Mouse (Mus musculus) lung, embryonic 16.5 days (tissue): ENCODE data around the gene Gdi1. TPM values are rescaled to one million over a fixed set of nuclear protein-coding genes. Genes with fewer than 3 reads are reported as not detected.
"Not testable (repeated sequence)": the region's sequence is repeated elsewhere in the genome, so short reads cannot be mapped to it uniquely, and the experiment has no call there.

Experiments used
- ATAC-seq: fragments of 200-750 bp; cut with Nextera tagmentation; 2 replicates; pipeline ENCODE4 v1.8.0; 2017; ENCODE audit warnings: low read depth, mild to moderate bottlenecking, moderate library complexity
- H3K27ac ChIP-seq: fragments of 300-500 bp; sonication (generic); 2 replicates; pipeline ENCODE4 v1.5.1; 2014; ENCODE audit warnings: mild to moderate bottlenecking, control low read depth, low read length
- H3K27me3 ChIP-seq: fragments of 300-500 bp; sonication (generic); 2 replicates; pipeline ENCODE4 v1.6.1; 2014; ENCODE audit warnings: low read depth, low read length, mixed read lengths; ENCODE audit not compliant: control insufficient read depth, insufficient read depth
- H3K36me3 ChIP-seq: fragments of 300-500 bp; sonication (generic); 2 replicates; pipeline ENCODE4 v1.6.1; 2014; ENCODE audit warnings: low read length; ENCODE audit not compliant: control insufficient read depth, insufficient read depth
- H3K4me1 ChIP-seq: fragments of 300-500 bp; sonication (generic); replicated peaks from 2 replicates; pipeline ENCODE4 v1.6.1; 2014; ENCODE audit warnings: low read length, mixed read lengths; ENCODE audit not compliant: control insufficient read depth, insufficient read depth
- H3K4me2 ChIP-seq: fragments of 300-500 bp; sonication (generic); 2 replicates; pipeline ENCODE4 v1.6.1; 2014; ENCODE audit warnings: low read depth, low read length, control low read depth
- H3K4me3 ChIP-seq: fragments of 300-500 bp; sonication (generic); 2 replicates; pipeline ENCODE4 v1.5.1; 2014; ENCODE audit warnings: mild to moderate bottlenecking, low read length, control low read depth
- H3K9ac ChIP-seq: fragments of 300-500 bp; sonication (generic); 2 replicates; pipeline ENCODE4 v1.6.1; 2014; ENCODE audit warnings: low read length, control low read depth
- H3K9me3 ChIP-seq: fragments of 300-500 bp; sonication (generic); 2 replicates; pipeline ENCODE4 v1.6.1; 2016; ENCODE audit warnings: low read length; ENCODE audit not compliant: control insufficient read depth
- WGBS: fragments of 180-500 bp; shearing (Covaris S2); extraction: QIAGEN DNeasy Blood & Tissue Kit; methylation state at CpG from one replicate; pipeline ENCODE4 v1.1.7; 2014; 5-methylcytosine and 5-hydroxymethylcytosine counted together
- polyA plus RNA-seq: library from polyadenylated mRNA; unstranded; fragments of >200 nt; fragmentation: Nextera tagmentation; extraction: Ambion mirVana; gene quantifications from 2 replicates; pipeline ENCODE4 v1.2.1, GENCODE M21; 2015

Gene Gdi1
- polyA plus RNA-seq, 1 experiment from 2014 or later, result 204 TPM

- Histone ChIP-seq H3K27ac (peak within 1 kb of the TSS; percentile 78), H3K9ac (peak within 1 kb of the TSS; percentile 81), H3K27me3 (no peaks in the 10 kb centered on the region), H3K36me3 (peaks cover 12% of the 10 kb centered on the region; the same call in 1 of the 2 replicates), H3K9me3 (no peaks in the 10 kb centered on the region), H3K4me3 (peak within 1 kb of the TSS; percentile 68), H3K4me1 (peaks cover 3% of the 10 kb centered on the region), H3K4me2 (peak within 1 kb of the TSS; percentile 70)
- ATAC-seq, result peak; percentile 98
- WGBS, result 15% methylated on average over 56 of the region's 59 CpGs
These were observed 8.0 kb downstream of the Gdi1 start, which contains the start of gene Fam50a for GRCm38 (mm10) chrX:74312540-74313464. TSS of gene Fam50a (plus strand) at chrX:74313033.

- WGBS, result 9% methylated on average over 15 of the region's 30 CpGs
- Histone ChIP-seq H3K9ac (peak within 1 kb of the TSS; percentile 75), H3K27me3 (no peaks in the 10 kb centered on the region), H3K4me2 (peak within 1 kb of the TSS; percentile 80), H3K27ac (peak within 1 kb of the TSS; percentile 77), H3K4me1 (no peaks in the 10 kb centered on the region), H3K4me3 (peak within 1 kb of the TSS; percentile 56), H3K9me3 (no peaks in the 10 kb centered on the region), H3K36me3 (no peaks in the 10 kb centered on the region)
- ATAC-seq, result peak; percentile 97
These were observed 23.9 kb downstream of the Gdi1 start, which contains the start of gene Plxna3 for GRCm38 (mm10) chrX:74328725-74329161. TSS of gene Plxna3 (plus strand) at chrX:74329066.

DNA sequence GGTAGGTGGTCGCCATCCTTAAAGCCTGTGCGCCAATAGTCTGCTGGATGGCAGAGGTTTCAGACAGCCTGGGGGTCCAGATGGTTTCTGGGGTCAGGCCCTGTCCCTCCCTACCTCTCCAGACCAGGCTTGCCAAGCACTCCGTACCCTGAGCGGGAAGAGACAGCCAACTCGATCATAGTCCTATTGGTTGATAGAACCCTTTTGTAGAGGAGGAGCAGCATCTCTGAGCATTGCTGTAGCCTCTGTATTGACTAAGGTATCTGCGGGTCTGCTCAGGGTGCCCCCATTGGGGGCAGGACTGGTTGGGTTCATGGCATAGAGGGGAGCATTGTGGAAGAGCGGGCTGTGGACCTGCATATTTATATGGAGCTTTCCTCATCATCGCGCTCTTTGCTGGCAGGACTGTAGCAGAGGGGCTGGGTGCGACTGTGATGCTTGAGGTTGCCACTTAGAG is 24.4 kb downstream of the Gdi1 start:
- WGBS, result 24% methylated on average over 10 of the region's 10 CpGs
- peak overlapping the region; percentile 75 for H3K9ac ChIP-seq
- H3K9me3 ChIP-seq, result no peaks in the 10 kb centered on the region
- no peaks in the 10 kb centered on the region for H3K4me1 ChIP-seq
- H3K27me3 ChIP-seq, result no peaks in the 10 kb centered on the region
- peak overlapping the region; percentile 80 for H3K4me2 ChIP-seq
- H3K36me3 ChIP-seq, result no peaks in the 10 kb centered on the region
- H3K4me3 ChIP-seq, result peak overlapping the region; percentile 56
- no peak overlapping the region for H3K27ac ChIP-seq
- peak; percentile 25 for ATAC-seq

GRCm38 (mm10) chrX:74330166-74330930 is 25.6 kb downstream of the Gdi1 start:
- Histone ChIP-seq H3K36me3 (no peaks in the 10 kb centered on the region), H3K4me3 (no peak overlapping the region), H3K9ac (peak overlapping the region; percentile 75), H3K27me3 (no peaks in the 10 kb centered on the region), H3K27ac (no peak overlapping the region), H3K9me3 (no peaks in the 10 kb centered on the region), H3K4me2 (peak overlapping the region; percentile 80), H3K4me1 (no peaks in the 10 kb centered on the region)
- WGBS, result 28% methylated on average over 2 of the region's 2 CpGs
- no peak for ATAC-seq

- Histone ChIP-seq H3K27ac (peak overlapping the region; percentile 36; the same call in 1 of the 2 replicates), H3K9ac (peak overlapping the region; percentile 71), H3K4me3 (peak overlapping the region; percentile 57), H3K36me3 (no peaks in the 10 kb centered on the region), H3K4me2 (peak overlapping the region; percentile 67), H3K9me3 (no peaks in the 10 kb centered on the region), H3K27me3 (no peaks in the 10 kb centered on the region), H3K4me1 (no peaks in the 10 kb centered on the region)
- 21% methylated on average over 13 of the region's 13 CpGs for WGBS
- ATAC-seq, result peak; percentile 54
These were observed 48.1 kb downstream of the Gdi1 start for GRCm38 (mm10) chrX:74352645-74353466.

DNA sequence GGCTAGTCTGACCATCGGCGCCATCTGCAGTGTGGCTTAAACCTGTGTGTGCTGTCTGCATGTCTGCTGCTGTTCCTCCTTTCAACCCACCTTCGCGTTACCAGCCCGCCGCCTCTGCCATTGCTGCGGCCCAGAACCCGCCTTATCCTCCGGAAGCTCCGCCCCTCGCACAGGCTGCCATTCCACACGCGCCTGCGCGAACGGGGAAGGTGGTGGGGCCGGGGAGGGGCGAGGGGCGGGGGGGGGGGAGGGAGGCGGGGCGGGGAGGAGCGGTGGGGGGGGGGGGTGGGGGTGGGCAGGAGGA is 48.6 kb downstream of the Gdi1 start, which contains the start of gene Lage3:
Gene Lage3, minus strand, starts transcription at position 152 of the 304 bp plus-strand sequence.
- no peaks in the 10 kb centered on the region for H3K36me3 ChIP-seq
- peak within 1 kb of the TSS; percentile 71 for H3K9ac ChIP-seq
- WGBS, result 2% methylated on average over 8 of the region's 22 CpGs
- no peaks in the 10 kb centered on the region for H3K4me1 ChIP-seq
- peak within 1 kb of the TSS; percentile 36; the same call in 1 of the 2 replicates for H3K27ac ChIP-seq
- H3K4me3 ChIP-seq, result peak within 1 kb of the TSS; percentile 57
- no peaks in the 10 kb centered on the region for H3K9me3 ChIP-seq
- ATAC-seq, result peak; percentile 94
- H3K27me3 ChIP-seq, result no peaks in the 10 kb centered on the region
- peak within 1 kb of the TSS; percentile 67 for H3K4me2 ChIP-seq

DNA sequence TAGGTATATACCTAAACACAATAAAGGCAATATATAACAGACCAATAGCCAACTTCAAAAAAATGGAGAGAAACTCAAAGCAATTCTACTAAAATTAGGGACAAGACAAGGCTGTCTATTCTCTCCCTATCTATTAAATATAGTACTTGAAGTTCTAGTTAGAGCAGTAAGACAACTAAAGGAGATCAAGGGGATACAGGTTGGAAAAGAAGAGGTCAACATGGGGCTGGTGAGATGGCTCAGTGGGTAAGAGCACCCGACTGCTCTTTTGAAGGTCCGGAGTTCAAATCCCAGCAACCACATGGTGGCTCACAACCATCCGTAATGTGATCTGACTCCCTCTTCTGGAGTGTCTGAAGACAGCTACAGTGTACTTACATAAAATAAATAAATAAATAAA is 52.3 kb downstream of the Gdi1 start:
- H3K9me3 ChIP-seq, H3K27ac ChIP-seq, H3K36me3 ChIP-seq, H3K27me3 ChIP-seq, H3K4me3 ChIP-seq, H3K4me1 ChIP-seq, ATAC-seq, H3K9ac ChIP-seq, H3K4me2 ChIP-seq: not testable (repeated sequence)
- 83% methylated on average over 3 of the region's 3 CpGs for WGBS

DNA sequence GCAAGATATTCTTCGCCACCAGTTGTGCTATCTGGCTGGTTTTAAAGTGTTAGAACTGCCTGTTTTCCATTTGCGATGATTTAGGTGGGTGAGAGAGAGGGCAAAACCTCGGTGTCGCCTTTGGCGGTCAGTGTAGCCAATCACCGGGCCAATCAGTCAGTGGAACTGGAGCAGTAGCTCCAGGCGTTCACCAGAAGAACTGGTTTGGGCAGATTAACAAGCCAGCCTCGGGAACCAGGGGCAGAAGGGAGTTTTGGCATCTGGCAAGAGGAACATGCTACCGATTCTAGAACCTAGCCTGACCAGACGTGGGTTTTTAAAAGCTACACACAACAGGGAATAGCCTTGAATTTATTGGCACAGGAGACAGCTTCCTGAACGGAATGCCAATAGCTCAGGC is 54.4 kb downstream of the Gdi1 start:
- 32% methylated on average over 11 of the region's 11 CpGs for WGBS
- Histone ChIP-seq H3K4me1 (no peaks in the 10 kb centered on the region), H3K27ac (no peak overlapping the region), H3K4me2 (peak overlapping the region; percentile 25; the same call in 1 of the 2 replicates), H3K27me3 (no peaks in the 10 kb centered on the region), H3K9ac (no peak overlapping the region), H3K9me3 (no peaks in the 10 kb centered on the region), H3K36me3 (no peaks in the 10 kb centered on the region), H3K4me3 (no peak overlapping the region)
- ATAC-seq, result peak; percentile 31; the same call in 1 of the 2 replicates
